Mouse (Mus musculus) cerebellum, adult 9-10 months (tissue): ENCODE measurements around the gene Grm3.

Source experiments
- DNase-seq: peaks from one replicate; pipeline ENCODE4 v3.0.0; 2022

Grm3 gene

GRCm38 (mm10) chr5:9622264-9623094, 102.5 kb downstream of the Grm3 start:
- no peak for DNase-seq

- no peak for DNase-seq
Measured at GRCm38 (mm10) chr5:9621417-9622067, 103.4 kb downstream of the Grm3 start.

GRCm38 (mm10) chr5:9579021-9579420, 145.9 kb downstream of the Grm3 start:
- no peak for DNase-seq

- DNase-seq = no peak
Measured at GRCm38 (mm10) chr5:9578571-9578970, 146.4 kb downstream of the Grm3 start.

- no peak for DNase-seq
Measured at GRCm38 (mm10) chr5:9570946-9571345, 154.0 kb downstream of the Grm3 start.

GRCm38 (mm10) chr5:9557706-9558105, 167.3 kb downstream of the Grm3 start:
- DNase-seq = no peak

- DNase-seq = no peak
Measured at GRCm38 (mm10) chr5:9540822-9541557, 184.0 kb downstream of the Grm3 start.

- no peak for DNase-seq
Measured at GRCm38 (mm10) chr5:9525507-9525906, 199.5 kb downstream of the Grm3 start.

- DNase-seq = no peak
Measured at GRCm38 (mm10) chr5:9511027-9511426, 213.9 kb downstream of the Grm3 start.

- DNase-seq = no peak
Measured at GRCm38 (mm10) chr5:9497235-9497634, 227.7 kb downstream of the Grm3 start.

GRCm38 (mm10) chr5:9495456-9495855, 229.5 kb downstream of the Grm3 start:
- DNase-seq = peak; percentile 33

GRCm38 (mm10) chr5:9477587-9477986, 247.4 kb downstream of the Grm3 start:
- no peak for DNase-seq

GRCm38 (mm10) chr5:9453298-9453697, 271.7 kb downstream of the Grm3 start:
- DNase-seq = peak; percentile 13

- DNase-seq = peak; percentile 70
Measured at GRCm38 (mm10) chr5:9449570-9449969, 275.4 kb downstream of the Grm3 start.

- peak; percentile 89 for DNase-seq
Measured at GRCm38 (mm10) chr5:9448931-9449330, 276.0 kb downstream of the Grm3 start.

- DNase-seq = no peak
Measured at GRCm38 (mm10) chr5:9446146-9446545, 278.8 kb downstream of the Grm3 start.
